Mouse (Mus musculus): ENCODE results near the gene Cyb561d1.

DNA sequence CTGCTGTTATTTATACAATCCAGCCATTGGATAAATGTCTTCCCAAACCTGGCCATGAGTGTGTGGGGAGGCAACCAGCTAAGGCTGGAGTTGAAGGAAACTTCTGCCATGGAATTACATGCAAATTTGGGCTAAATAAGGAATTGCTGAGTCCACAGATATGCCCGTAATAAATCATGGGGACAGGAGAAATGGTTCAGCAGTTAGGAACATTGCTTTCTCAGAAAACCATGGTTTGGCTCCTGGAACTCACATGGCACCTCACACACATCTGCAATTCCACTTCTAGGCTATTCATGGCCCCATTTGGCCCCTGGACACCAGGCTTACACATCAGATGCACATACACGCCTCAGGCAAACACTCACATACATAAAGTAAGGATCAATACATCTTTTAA, 26.5 kb upstream of the Cyb561d1 start:
- no peak for TF ChIP-seq FLI1 (IDR thresholded peaks at IDR 0.05; ENCODE audit: low read length)
- TF ChIP-seq GATA1 (IDR thresholded peaks at IDR 0.05; ENCODE audit: borderline replicate concordance, low read length): no peak
